Mouse (Mus musculus): ENCODE results near the gene Zfp189.

GRCm38 (mm10) chr4:49549383-49549782, 28.4 kb downstream of the Zfp189 start, which contains the start of gene Aldob:
- TF ChIP-seq POLR2A (IDR thresholded peaks at IDR 0.05; ENCODE audit: low read depth, low read length): no peak
- no peak for TF ChIP-seq CTCF (IDR thresholded peaks at IDR 0.05; ENCODE audit: extremely low read depth, insufficient read depth, insufficient read length, insufficient replicate concordance)

All from spleen, adult 2 months (tissue).